Comparison of ENCODE assay signal across 22 mouse cellular contexts in the genomic region with DNA sequence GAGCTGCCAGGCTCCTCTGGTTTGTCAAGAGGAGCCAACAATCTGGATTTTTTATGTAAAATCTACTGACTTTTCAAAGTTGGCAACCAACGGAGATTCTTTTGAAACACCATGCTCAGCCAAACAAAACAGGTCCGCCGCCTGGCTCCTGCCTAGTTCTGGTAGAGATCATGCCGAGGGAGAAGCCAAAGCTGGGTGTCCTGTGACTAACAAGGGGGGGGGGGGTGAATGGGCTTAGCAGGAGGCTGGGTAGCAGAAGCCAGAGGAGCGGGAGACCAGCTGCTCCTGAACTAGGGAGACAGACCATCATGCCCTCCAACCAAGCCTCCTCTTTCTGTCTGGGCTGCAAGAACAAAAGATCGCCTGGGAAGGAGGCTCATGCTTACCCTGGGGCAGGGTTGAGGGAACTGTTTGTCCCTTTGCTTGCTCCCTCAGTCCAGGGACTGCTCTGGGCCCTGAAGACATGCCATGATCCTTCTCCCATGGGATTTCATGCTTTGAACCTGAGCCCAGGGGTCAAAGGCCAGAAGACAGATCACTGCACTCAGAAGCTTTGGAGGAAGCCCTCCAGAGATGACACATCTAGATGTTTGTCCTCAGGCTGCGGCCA. TPM values are rescaled to one million over a fixed set of nuclear protein-coding genes. Genes with fewer than 3 reads are reported as not detected.
DNase-seq lines count a peak whose midpoint lies in the region; ATAC-seq and TF ChIP-seq lines count a peak whose summit lies in the region.
"Had no signal": no experiment of that assay in that cellular context is flagged by ENCODE, and none has a peak within 500 bp of the region (broad histone marks: within the 10 kb centered on the region; RNA-seq: fewer than 3 reads in every experiment).

No protein-coding gene starts in this region.

- no peak overlapping the region for H3K9ac ChIP-seq in forebrain, embryonic 15.5 days (replicated peaks)
- H3K9ac ChIP-seq: hindbrain, embryonic 14.5 days; intestine, embryonic 15.5 days; liver, postnatal 0 days; midbrain, embryonic 12.5 days; neural tube, embryonic 13.5 days had no signal

- no peaks in the 10 kb centered on the region for H3K9me3 ChIP-seq in forebrain, embryonic 15.5 days
- H3K9me3 ChIP-seq: embryonic facial prominence, embryonic 10.5 days; intestine, embryonic 15.5 days; midbrain, embryonic 12.5 days; neural tube, embryonic 13.5 days had no signal

- DNase-seq in gastrocnemius, adult 2 months, result peak; percentile 71
- no peak for DNase-seq in gastrocnemius, postnatal 10 days
- DNase-seq in layer of hippocampus, adult 2 months (ENCODE audit: low spot score in 2 of 2), result no peak
- DNase-seq in layer of hippocampus, adult 8-10 months (ENCODE audit: low spot score in 2 of 2), result no peak
- DNase-seq in NIH3T3 (ENCODE audit: low read depth), result peak; percentile 89
- peak; percentile 60 for DNase-seq in skeletal muscle tissue, adult 2 months (ENCODE audit: low read depth, low spot score)
- DNase-seq: cerebellum, adult 2 months; liver, postnatal 0 days; lung, postnatal 10 days; right cerebral cortex, adult 18-20 months; thymus, adult 18-20 months; thymus, postnatal 4 days had no signal

- H3K27ac ChIP-seq in gastrocnemius, adult 2 months, result peak overlapping the region; percentile 62
- peak overlapping the region; percentile 74; the same call in 1 of the 2 replicates for H3K27ac ChIP-seq in layer of hippocampus, adult 2 months
- H3K27ac ChIP-seq in forebrain, embryonic 15.5 days (replicated peaks), result no peak overlapping the region
- H3K27ac ChIP-seq: embryonic facial prominence, embryonic 10.5 days; hindbrain, embryonic 14.5 days; intestine, embryonic 15.5 days; midbrain, embryonic 12.5 days; neural tube, embryonic 13.5 days had no signal

- no peaks in the 10 kb centered on the region for H3K36me3 ChIP-seq in forebrain, embryonic 15.5 days
- H3K36me3 ChIP-seq: embryonic facial prominence, embryonic 10.5 days; intestine, embryonic 15.5 days; midbrain, embryonic 12.5 days; neural tube, embryonic 13.5 days had no signal

- H3K4me1 ChIP-seq in forebrain, embryonic 15.5 days, result peaks cover 23% of the 10 kb centered on the region

- WGBS in forebrain, embryonic 15.5 days, result 60% methylated on average over 6 of the region's 7 CpGs

- TF ChIP-seq CTCF in gastrocnemius, adult 2 months (IDR thresholded peaks at IDR 0.05), result no peak
- TF ChIP-seq CTCF in layer of hippocampus, adult 2 months (conservative IDR thresholded peaks at IDR 0.05), result no peak

- H3K4me2 ChIP-seq in forebrain, embryonic 15.5 days (replicated peaks), result no peak overlapping the region
- H3K4me2 ChIP-seq: heart, embryonic 11.5 days; hindbrain, embryonic 14.5 days; intestine, embryonic 15.5 days; midbrain, embryonic 12.5 days; neural tube, embryonic 13.5 days had no signal

- intact Hi-C loops in gastrocnemius, adult 2 months (cut with DNase I), result loop anchor here (1.0 kb wide), 1 partner anchor 12 kb away; no protein-coding TSS in a partner anchor

- peak overlapping the region; percentile 24; the same call in 1 of the 2 replicates for H3K4me3 ChIP-seq in gastrocnemius, adult 2 months
- no peak overlapping the region for H3K4me3 ChIP-seq in layer of hippocampus, adult 2 months
- H3K4me3 ChIP-seq in forebrain, embryonic 15.5 days, result no peak overlapping the region
- H3K4me3 ChIP-seq: embryonic facial prominence, embryonic 10.5 days; intestine, embryonic 15.5 days; midbrain, embryonic 12.5 days; neural tube, embryonic 13.5 days had no signal

- ATAC-seq in forebrain, embryonic 15.5 days (replicated peaks), result no peak
- ATAC-seq: forebrain, embryonic 14.5 days; intestine, embryonic 15.5 days; liver, postnatal 0 days had no signal

- 0 out of 2 replicates have a peak, but pooled peaks cover 3% of the 10 kb centered on the region for H3K27me3 ChIP-seq in forebrain, embryonic 15.5 days

RNA-seq across cellular contexts. Expression of a gene that starts 11.4 kb away (rescaled TPM):
- total RNA-seq in gastrocnemius, adult 2 months (2021), result 1 to 10 TPM; 4.9 to 6.6 TPM
- 10 to 100 TPM; 14.7 to 22.0 TPM for total RNA-seq in gastrocnemius, postnatal 10 days (2021)
- 100 to 1,000 TPM; 163 to 164 TPM for total RNA-seq in layer of hippocampus, adult 2 months (2021)
- 100 to 1,000 TPM; 123 to 164 (median 145) TPM for total RNA-seq in layer of hippocampus, adult 8-10 months (2022)
- 9.3 and 10.9 TPM in 2 replicates for polyA plus RNA-seq in forebrain, embryonic 15.5 days (2015; fragmentation: Nextera tagmentation; extraction: Ambion mirVana)

RNA-seq across cellular contexts. Expression of a gene that starts 32.0 kb away (rescaled TPM):
- total RNA-seq in gastrocnemius, adult 2 months (2021), result 1 to 10 TPM in 1 of 2 experiments, under 1 TPM in 1; 0.38 to 2.0 TPM
- total RNA-seq in gastrocnemius, postnatal 10 days (2021), result 1 to 10 TPM in 1 of 2 experiments, under 1 TPM in 1; 0.82 to 2.9 TPM
- 10 to 100 TPM; 22.7 to 48.4 TPM for total RNA-seq in layer of hippocampus, adult 2 months (2021)
- 10 to 100 TPM; 19.8 to 71.6 (median 34.1) TPM for total RNA-seq in layer of hippocampus, adult 8-10 months (2022)
- 0.53 and 1.0 TPM in 2 replicates for polyA plus RNA-seq in forebrain, embryonic 15.5 days (2015; fragmentation: Nextera tagmentation; extraction: Ambion mirVana)
- total RNA-seq: common myeloid progenitor, adult 5-6 weeks had no signal

RNA-seq across cellular contexts. Expression of a gene that starts 44.6 kb away (rescaled TPM):
- 10 to 100 TPM; 10.6 to 11.7 TPM for total RNA-seq in gastrocnemius, adult 2 months (2021)
- 10 to 100 TPM in 1 of 2 experiments, 1 to 10 TPM in 1; 8.7 to 12.9 TPM for total RNA-seq in gastrocnemius, postnatal 10 days (2021)
- 10 to 100 TPM; 19.9 to 21.0 TPM for total RNA-seq in layer of hippocampus, adult 2 months (2021)
- total RNA-seq in layer of hippocampus, adult 8-10 months (2022), result 10 to 100 TPM; 18.3 to 21.0 (median 19.9) TPM
- polyA plus RNA-seq in forebrain, embryonic 15.5 days (2015; fragmentation: Nextera tagmentation; extraction: Ambion mirVana), result 26.4 and 27.9 TPM in 2 replicates

RNA-seq across cellular contexts. Expression of a gene that starts 45.3 kb away (rescaled TPM):
- total RNA-seq in gastrocnemius, adult 2 months (2021), result under 1 TPM; 0.53 to 0.59 TPM
- total RNA-seq in gastrocnemius, postnatal 10 days (2021), result 1 to 10 TPM; 1.1 to 1.3 TPM
- total RNA-seq in layer of hippocampus, adult 2 months (2021), result under 1 TPM; 0.69 to 0.76 TPM
- total RNA-seq in layer of hippocampus, adult 8-10 months (2022), result 1 to 10 TPM in 1 of 4 experiments, under 1 TPM in 3; 0.72 to 1.1 (median 0.77) TPM
- 1.5 TPM in 2 replicates for polyA plus RNA-seq in forebrain, embryonic 15.5 days (2015; fragmentation: Nextera tagmentation; extraction: Ambion mirVana)
- polyA plus RNA-seq: small intestine, adult 2 months had no signal

RNA-seq across cellular contexts. Expression of a gene that starts 56.2 kb away (rescaled TPM):
- 1 to 10 TPM; 2.4 to 3.3 TPM for total RNA-seq in gastrocnemius, adult 2 months (2021)
- 1 to 10 TPM; 3.2 to 4.7 TPM for total RNA-seq in gastrocnemius, postnatal 10 days (2021)
- total RNA-seq in layer of hippocampus, adult 2 months (2021), result 10 to 100 TPM; 12.7 to 16.9 TPM
- 10 to 100 TPM; 13.8 to 17.6 (median 15.8) TPM for total RNA-seq in layer of hippocampus, adult 8-10 months (2022)
- polyA plus RNA-seq in forebrain, embryonic 15.5 days (2015; fragmentation: Nextera tagmentation; extraction: Ambion mirVana), result 18.0 and 21.5 TPM in 2 replicates

Comparison
In these comparisons a context has a peak if more than half of its experiments do, and no peak if none do; other contexts are left out.
1. DNase-seq: peak in gastrocnemius, adult 2 months (single experiment), NIH3T3 (single experiment) and skeletal muscle tissue, adult 2 months (single experiment); none in gastrocnemius, postnatal 10 days (single experiment), layer of hippocampus, adult 2 months (0 of 2) and layer of hippocampus, adult 8-10 months (0 of 2).
2. RNA of a gene that starts 11.4 kb away (total RNA-seq): 163 to 164 TPM in layer of hippocampus, adult 2 months and 123 to 164 TPM in layer of hippocampus, adult 8-10 months; 14.7 to 22.0 TPM in gastrocnemius, postnatal 10 days and 4.9 to 6.6 TPM in gastrocnemius, adult 2 months; every median in the first group is over 4 times any median in the second.
3. RNA of a gene that starts 32.0 kb away (total RNA-seq): 22.7 to 48.4 TPM in layer of hippocampus, adult 2 months and 19.8 to 71.6 TPM in layer of hippocampus, adult 8-10 months; 0.82 to 2.9 TPM in gastrocnemius, postnatal 10 days and 0.38 to 2.0 TPM in gastrocnemius, adult 2 months; every median in the first group is over 4 times any median in the second.